Mouse (Mus musculus): ENCODE results near the gene Zfp319. TPM values are rescaled to one million over a fixed set of nuclear protein-coding genes. Genes with fewer than 3 reads are reported as not detected.

The Zfp319 gene
- polyA plus RNA-seq, 1 experiment from 2014 or later: 6.2 TPM

DNA sequence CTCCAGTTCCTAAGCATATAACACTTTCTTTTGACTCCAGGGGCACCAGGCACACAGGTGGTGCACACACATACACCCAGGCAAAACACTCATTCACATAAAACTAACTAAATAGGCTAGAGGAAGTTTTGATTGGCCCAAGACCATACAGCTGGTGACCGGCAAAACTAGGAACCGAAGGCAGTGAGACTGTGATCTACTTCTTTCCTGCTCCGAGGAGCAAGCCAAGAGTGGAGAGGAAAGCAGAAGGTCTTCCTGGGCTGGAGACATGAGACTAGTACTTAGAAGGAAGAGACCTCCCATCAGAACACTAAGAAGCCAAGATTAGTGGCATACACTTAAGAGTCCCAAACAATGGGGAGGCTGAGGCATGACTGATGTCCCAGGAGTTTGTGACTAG lies 8.5 kb downstream of the Zfp319 start:
- Histone ChIP-seq H3K4me3 (replicated peaks) (no peak overlapping the region), H3K36me3 (peaks cover 37% of the 10 kb centered on the region), H3K4me1 (0 out of 2 replicates have a peak, but pooled peaks cover 19% of the 10 kb centered on the region), H3K27ac (no peak overlapping the region), H3K9ac (no peak overlapping the region), H3K4me2 (no peak overlapping the region), H3K9me3 (no peaks in the 10 kb centered on the region), H3K27me3 (replicated peaks) (no peaks in the 10 kb centered on the region)
- WGBS: 82% methylated on average over 3 of the region's 3 CpGs
- ATAC-seq (ENCODE audit: insufficient read depth, low FRiP score, low read depth): no peak

DNA sequence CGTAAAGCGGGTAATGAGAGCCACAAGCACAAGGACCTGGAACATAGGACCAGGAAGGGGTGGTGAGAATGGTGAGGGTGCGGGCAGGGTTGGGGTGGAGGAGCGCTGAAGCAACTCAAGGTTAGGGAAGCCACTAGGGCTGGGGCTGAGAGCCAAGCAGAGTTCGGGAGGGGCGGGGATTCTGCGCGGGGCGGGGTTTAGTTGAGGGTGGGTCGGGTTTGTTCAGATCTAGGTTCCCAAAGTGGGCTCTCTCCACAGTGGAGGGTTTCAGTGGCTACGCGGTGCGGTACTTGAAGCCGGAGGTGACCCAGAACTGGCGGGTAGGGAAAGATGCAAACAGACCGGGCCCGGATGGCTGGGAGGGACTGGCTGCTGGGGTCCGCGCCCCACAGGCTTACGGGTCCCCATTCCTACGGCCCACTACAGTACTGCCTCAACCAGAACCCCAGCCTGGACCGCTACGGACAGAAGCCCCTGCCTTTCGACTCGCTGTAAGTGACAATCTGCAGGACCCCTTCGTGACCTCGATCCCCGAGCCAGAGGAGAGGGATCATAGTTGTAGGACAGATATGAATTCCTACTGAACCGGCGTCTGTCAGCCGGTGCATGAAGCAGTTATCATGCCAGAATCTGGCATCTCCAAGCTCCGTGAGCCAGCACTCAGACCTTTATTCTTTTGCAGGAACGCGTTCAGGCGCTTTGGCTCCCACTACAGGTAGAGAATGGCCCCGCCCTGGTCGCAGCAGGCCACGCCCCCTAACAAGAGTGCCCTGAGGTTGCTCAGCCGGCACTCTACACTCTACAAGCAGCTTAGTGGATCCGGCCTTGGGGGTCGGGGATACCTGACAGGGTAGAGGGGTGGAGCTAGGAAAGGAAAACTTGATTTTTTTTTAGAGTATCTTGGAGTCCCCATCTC lies 11.3 kb downstream of the Zfp319 start:
- H3K27ac ChIP-seq: no peak overlapping the region

DNA sequence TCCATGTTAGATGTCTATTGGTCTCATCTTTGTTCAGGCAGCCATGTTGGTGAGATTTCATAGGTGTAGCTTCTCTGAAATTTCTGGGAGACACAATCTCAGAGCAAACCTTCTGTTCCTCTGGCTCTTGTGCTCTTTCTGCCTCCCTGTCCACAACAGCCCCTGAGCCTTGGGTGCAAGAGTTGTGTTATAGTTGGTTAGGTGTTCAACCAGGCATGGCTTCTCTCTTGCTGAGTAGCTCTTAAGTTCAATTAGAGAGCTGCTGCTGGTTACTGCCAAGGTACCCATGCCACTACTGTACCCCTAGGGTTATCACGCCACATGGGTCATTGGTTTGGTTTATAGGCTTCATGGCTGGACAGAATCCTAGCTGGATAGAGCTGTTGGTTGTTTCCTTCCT lies 16.4 kb downstream of the Zfp319 start:
- no peak overlapping the region for H3K4me2 ChIP-seq
- no peak overlapping the region for H3K4me3 ChIP-seq (replicated peaks)
- H3K9ac ChIP-seq: no peak overlapping the region
- ATAC-seq (ENCODE audit: insufficient read depth, low FRiP score, low read depth): no peak
- no peaks in the 10 kb centered on the region for H3K27me3 ChIP-seq (replicated peaks)
- H3K9me3 ChIP-seq: no peaks in the 10 kb centered on the region
- H3K36me3 ChIP-seq: no peaks in the 10 kb centered on the region
- WGBS: 94% methylated on average over 1 of the region's 1 CpGs
- 0 out of 2 replicates have a peak, but pooled peaks cover 5% of the 10 kb centered on the region for H3K4me1 ChIP-seq
- H3K27ac ChIP-seq: no peak overlapping the region

More for the DNA sequence above, 11.3 kb downstream of the Zfp319 start:
- WGBS: 2% methylated on average over 41 of the region's 41 CpGs
- Histone ChIP-seq H3K9ac (0 out of 2 replicates have a peak overlapping the region, but pooled peaks have one; percentile 11), H3K27me3 (replicated peaks) (no peaks in the 10 kb centered on the region), H3K4me2 (peak overlapping the region; percentile 97), H3K4me3 (replicated peaks) (peak overlapping the region; percentile 44), H3K9me3 (no peaks in the 10 kb centered on the region), H3K4me1 (0 out of 2 replicates have a peak, but pooled peaks cover 13% of the 10 kb centered on the region), H3K36me3 (peaks cover 16% of the 10 kb centered on the region)
- peak; percentile 86 for ATAC-seq (ENCODE audit: insufficient read depth, low FRiP score, low read depth)

DNA sequence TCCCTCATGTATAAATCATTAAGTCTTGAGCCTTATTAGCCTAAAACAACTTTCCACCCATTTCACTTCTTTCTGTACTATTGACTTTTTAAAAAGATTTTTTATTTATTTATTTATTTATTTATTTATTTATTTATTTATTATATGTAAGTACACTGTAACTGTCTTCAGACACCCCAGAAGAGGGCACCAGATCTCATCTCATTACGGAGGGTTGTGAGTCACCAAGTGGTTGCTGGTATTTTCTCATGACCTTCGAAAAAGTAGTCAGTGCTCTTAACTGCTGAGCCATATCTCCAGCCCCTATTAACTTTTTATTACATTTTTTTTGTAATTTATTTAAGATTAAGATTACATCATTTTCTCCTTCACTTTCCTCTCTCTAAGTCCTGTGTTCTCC lies 17.0 kb downstream of the Zfp319 start:
- Histone ChIP-seq H3K27ac (no peak overlapping the region), H3K27me3 (replicated peaks) (no peaks in the 10 kb centered on the region), H3K4me1 (no peaks in the 10 kb centered on the region), H3K9ac (no peak overlapping the region), H3K4me3 (replicated peaks) (no peak overlapping the region), H3K9me3 (no peaks in the 10 kb centered on the region), H3K4me2 (no peak overlapping the region), H3K36me3 (no peaks in the 10 kb centered on the region)
- no peak for ATAC-seq (ENCODE audit: insufficient read depth, low FRiP score, low read depth)
- 76% methylated on average over 2 of the region's 2 CpGs for WGBS

DNA sequence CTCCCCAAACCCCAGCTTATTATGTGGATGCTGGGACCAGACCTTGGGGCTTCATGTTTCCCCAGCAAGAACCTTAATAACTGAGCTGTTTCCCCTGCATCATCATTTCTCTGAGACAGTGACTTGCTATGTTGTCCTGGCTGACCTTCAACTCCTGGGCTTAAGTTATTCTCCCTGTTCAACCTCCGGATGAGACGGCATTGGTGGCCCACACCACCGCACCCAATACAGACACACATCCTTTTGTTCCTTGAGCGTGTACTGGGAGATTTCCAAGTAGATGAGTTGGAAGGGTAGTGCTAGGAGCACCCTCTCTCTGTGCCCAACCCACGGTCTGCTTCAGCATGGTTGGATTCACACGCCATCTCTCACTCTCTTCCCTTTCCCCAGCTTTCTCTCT lies 17.9 kb downstream of the Zfp319 start:
- no peak overlapping the region for H3K9ac ChIP-seq
- no peaks in the 10 kb centered on the region for H3K27me3 ChIP-seq (replicated peaks)
- 82% methylated on average over 6 of the region's 6 CpGs for WGBS
- no peaks in the 10 kb centered on the region for H3K36me3 ChIP-seq
- no peaks in the 10 kb centered on the region for H3K9me3 ChIP-seq
- no peaks in the 10 kb centered on the region for H3K4me1 ChIP-seq
- no peak for ATAC-seq (ENCODE audit: insufficient read depth, low FRiP score, low read depth)
- no peak overlapping the region for H3K4me2 ChIP-seq
- H3K27ac ChIP-seq: no peak overlapping the region
- no peak overlapping the region for H3K4me3 ChIP-seq (replicated peaks)

DNA sequence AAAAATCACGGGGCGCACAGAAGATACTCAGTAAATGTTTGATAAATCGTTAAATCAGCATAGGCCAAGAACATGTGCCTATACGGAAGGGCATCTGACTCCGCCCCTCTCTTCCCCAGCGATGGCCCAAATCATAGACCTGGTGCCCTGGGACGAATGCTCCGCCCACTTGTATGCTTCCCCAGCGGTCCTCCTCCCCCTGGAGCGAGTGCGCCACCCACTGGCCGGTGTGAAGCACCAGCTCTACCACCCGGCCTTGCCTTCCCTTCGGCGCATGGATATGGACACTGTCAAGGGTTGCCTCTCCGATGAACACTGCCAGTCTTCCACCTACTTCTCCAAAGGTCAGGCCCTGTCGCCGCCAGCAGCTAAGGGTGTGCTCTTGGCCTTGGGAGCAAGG lies 18.9 kb downstream of the Zfp319 start:
- no peaks in the 10 kb centered on the region for H3K9me3 ChIP-seq
- H3K27me3 ChIP-seq (replicated peaks): no peaks in the 10 kb centered on the region
- ATAC-seq (ENCODE audit: insufficient read depth, low FRiP score, low read depth): no peak
- H3K4me2 ChIP-seq: no peak overlapping the region
- H3K4me3 ChIP-seq (replicated peaks): no peak overlapping the region
- no peaks in the 10 kb centered on the region for H3K4me1 ChIP-seq
- H3K36me3 ChIP-seq: no peaks in the 10 kb centered on the region
- H3K27ac ChIP-seq: no peak overlapping the region
- WGBS: 63% methylated on average over 18 of the region's 18 CpGs
- no peak overlapping the region for H3K9ac ChIP-seq

DNA sequence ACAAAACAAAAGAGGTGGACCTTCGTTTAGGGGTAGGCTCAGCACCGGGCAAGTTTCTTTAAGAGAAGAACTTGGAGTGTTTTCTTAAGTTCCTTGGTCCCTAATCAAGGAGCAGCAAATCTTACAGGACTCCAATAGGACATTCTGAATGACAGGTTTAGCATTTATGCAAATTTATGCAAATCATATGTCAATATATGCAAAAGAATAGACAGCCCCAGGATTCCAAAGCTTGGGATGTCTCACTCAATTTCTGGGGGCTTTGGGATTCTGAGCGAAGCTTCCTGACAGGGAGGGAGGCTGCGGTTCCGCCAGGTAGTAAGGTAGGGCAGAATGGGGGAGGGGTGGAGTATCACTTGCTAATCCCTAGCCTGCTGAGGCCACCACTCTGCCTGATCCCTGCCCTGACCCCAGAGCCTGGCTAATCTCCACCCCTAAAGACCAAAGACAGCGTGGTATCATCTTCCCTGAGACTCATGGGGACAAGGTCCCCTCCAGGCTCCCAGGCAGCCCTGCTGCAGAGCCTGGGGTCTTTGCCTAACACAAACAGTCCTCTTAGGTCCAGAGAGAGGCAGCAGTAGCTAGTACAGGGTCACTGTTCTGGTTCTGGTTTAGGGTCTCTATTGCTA lies 21.3 kb downstream of the Zfp319 start, which contains the start of gene Tepp:
Gene Tepp (plus strand): TSS at position 225 of the 629 bp plus-strand sequence.
- Histone ChIP-seq H3K4me1 (no peaks in the 10 kb centered on the region), H3K4me3 (replicated peaks) (no peak within 1 kb of the TSS), H3K27me3 (replicated peaks) (no peaks in the 10 kb centered on the region), H3K9me3 (no peaks in the 10 kb centered on the region), H3K27ac (no peak within 1 kb of the TSS), H3K4me2 (no peak within 1 kb of the TSS), H3K9ac (no peak within 1 kb of the TSS), H3K36me3 (no peaks in the 10 kb centered on the region)
- 40% methylated on average over 6 of the region's 6 CpGs for WGBS
- ATAC-seq (ENCODE audit: insufficient read depth, low FRiP score, low read depth): no peak

DNA sequence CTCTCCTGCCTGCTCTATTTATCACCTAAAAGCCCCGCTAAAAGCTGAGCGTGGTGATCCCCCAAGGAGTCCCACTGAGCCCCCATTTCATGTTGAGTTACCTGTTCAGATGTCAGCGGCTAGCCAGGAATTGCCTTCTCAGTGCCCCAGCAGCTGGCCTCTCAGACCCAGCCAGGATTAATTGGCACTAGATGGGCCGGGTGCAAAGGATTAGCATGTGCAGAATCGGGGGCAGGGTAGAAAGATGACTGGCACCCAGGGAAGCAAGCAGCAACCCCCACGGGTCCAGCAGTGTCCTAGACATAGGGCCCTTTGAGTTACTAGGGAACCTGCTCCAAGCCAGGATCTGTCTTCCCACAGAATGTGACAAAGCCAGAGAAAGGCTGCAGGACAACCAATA lies 25.3 kb downstream of the Zfp319 start, which contains the start of gene Cngb1:
Gene Cngb1 (minus strand): TSS at position 155 of the 400 bp plus-strand sequence.
- Histone ChIP-seq H3K4me1 (no peaks in the 10 kb centered on the region), H3K4me3 (replicated peaks) (no peak within 1 kb of the TSS), H3K27me3 (replicated peaks) (no peaks in the 10 kb centered on the region), H3K27ac (0 out of 2 replicates have a peak within 1 kb of the TSS, but pooled peaks have one; percentile 11), H3K36me3 (no peaks in the 10 kb centered on the region), H3K9ac (no peak within 1 kb of the TSS), H3K9me3 (no peaks in the 10 kb centered on the region), H3K4me2 (no peak within 1 kb of the TSS)
- 40% methylated on average over 6 of the region's 6 CpGs for WGBS
- no peak for ATAC-seq (ENCODE audit: insufficient read depth, low FRiP score, low read depth)

DNA sequence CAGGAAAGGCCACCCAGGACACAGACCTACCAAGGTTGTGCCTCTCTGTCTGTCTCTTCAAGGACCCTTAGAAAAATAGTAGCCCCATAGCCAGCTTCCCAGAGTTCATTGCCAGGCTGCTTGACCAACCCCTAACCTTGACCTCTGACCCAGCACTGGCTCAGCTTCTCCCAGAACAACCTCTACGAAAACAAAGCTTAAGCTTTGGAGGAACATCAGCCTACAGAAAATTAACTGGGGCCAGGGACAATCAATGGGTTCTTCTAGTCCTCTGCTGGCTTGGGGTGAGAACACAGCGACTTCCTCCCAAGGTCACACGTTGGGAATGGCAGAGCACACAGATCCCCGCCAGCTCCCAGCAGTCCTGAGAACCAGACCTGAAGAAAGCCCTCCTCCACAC lies 26.2 kb downstream of the Zfp319 start:
- Histone ChIP-seq H3K27me3 (replicated peaks) (no peaks in the 10 kb centered on the region), H3K4me2 (no peak overlapping the region), H3K4me3 (replicated peaks) (no peak overlapping the region), H3K27ac (no peak overlapping the region), H3K9me3 (no peaks in the 10 kb centered on the region), H3K36me3 (no peaks in the 10 kb centered on the region), H3K4me1 (no peaks in the 10 kb centered on the region), H3K9ac (no peak overlapping the region)
- WGBS: 56% methylated on average over 4 of the region's 4 CpGs
- 0 out of 2 replicates have a peak, but pooled peaks have one; percentile 37 for ATAC-seq (ENCODE audit: insufficient read depth, low FRiP score, low read depth)

DNA sequence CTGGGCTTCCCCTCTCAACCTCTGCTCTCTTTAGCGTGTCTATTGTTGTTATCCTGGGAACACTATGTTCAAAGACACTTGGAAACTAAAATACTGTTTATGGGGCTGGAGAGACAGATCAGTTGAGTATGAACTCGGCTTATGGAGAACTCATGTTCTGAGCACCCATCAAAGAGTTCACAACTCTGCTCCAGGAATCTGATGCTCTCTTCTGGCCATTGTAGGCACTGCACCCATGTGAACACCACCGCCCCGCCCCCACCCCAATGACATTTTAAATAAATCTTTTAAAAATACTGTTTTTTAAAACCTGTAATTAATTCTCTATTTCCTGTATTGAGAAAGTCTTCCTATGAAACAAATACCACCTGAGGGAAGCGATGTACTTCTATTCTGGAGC lies 29.3 kb downstream of the Zfp319 start:
- no peak overlapping the region for H3K27ac ChIP-seq
- no peak overlapping the region for H3K9ac ChIP-seq
- no peak overlapping the region for H3K4me3 ChIP-seq (replicated peaks)
- no peaks in the 10 kb centered on the region for H3K9me3 ChIP-seq
- no peaks in the 10 kb centered on the region for H3K27me3 ChIP-seq (replicated peaks)
- no peaks in the 10 kb centered on the region for H3K4me1 ChIP-seq
- 19% methylated on average over 5 of the region's 5 CpGs for WGBS
- ATAC-seq (ENCODE audit: insufficient read depth, low FRiP score, low read depth): no peak
- H3K36me3 ChIP-seq: no peaks in the 10 kb centered on the region
- H3K4me2 ChIP-seq: no peak overlapping the region

DNA sequence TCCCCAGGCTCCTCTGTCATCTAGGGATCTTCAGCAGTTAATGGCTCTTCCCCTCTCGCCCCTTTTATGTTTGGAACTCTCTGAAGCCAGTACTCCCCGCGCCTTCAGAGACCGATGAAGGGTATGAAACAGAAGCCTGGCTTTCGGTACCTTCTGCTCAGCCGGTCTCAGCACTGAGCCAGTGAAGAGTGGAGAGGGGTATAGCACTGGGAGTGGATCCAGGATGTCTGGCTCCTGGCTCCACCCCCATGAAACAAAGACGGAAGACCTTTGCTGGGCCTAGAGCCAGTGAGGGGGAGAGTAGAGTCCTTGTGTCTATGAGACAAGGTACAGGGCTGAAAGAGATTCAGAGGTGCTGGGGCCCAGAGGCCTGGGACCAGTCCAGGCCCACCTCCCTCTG lies 37.9 kb downstream of the Zfp319 start:
- 53% methylated on average over 7 of the region's 7 CpGs for WGBS
- Histone ChIP-seq H3K27ac (peak overlapping the region; percentile 69), H3K9me3 (no peaks in the 10 kb centered on the region), H3K27me3 (replicated peaks) (no peaks in the 10 kb centered on the region), H3K4me2 (peak overlapping the region; percentile 35; the same call in 1 of the 2 replicates), H3K4me1 (peaks cover 5% of the 10 kb centered on the region; the same call in 1 of the 2 replicates), H3K4me3 (replicated peaks) (peak overlapping the region; percentile 11; the same call in 1 of the 2 replicates), H3K36me3 (no peaks in the 10 kb centered on the region), H3K9ac (no peak overlapping the region)
- ATAC-seq (ENCODE audit: insufficient read depth, low FRiP score, low read depth): peak; percentile 20; the same call in 1 of the 2 replicates

DNA sequence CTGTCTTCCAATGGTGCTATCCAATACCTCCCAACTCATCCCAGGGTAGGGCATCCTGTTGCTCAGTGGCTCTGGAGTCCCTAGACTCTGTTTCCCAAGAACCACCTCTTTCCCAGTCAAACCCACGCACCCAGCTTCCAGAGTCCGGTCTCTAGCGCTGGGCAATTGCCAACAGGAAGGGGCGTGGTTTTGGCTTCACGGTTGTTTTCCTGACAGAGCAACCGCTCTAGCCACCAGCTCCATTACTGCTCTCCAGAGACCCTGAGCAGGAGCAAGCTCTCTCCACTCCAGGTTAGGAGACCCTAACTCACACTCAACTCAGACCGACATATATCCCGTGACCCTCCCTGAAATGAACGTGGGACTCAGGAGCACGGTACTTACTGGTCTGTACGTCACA lies 38.6 kb downstream of the Zfp319 start:
- Histone ChIP-seq H3K4me2 (peak overlapping the region; percentile 35; the same call in 1 of the 2 replicates), H3K4me3 (replicated peaks) (no peak overlapping the region), H3K9ac (no peak overlapping the region), H3K27me3 (replicated peaks) (no peaks in the 10 kb centered on the region), H3K27ac (no peak overlapping the region), H3K9me3 (no peaks in the 10 kb centered on the region), H3K4me1 (peaks cover 5% of the 10 kb centered on the region; the same call in 1 of the 2 replicates), H3K36me3 (no peaks in the 10 kb centered on the region)
- ATAC-seq (ENCODE audit: insufficient read depth, low FRiP score, low read depth): no peak
- WGBS: 67% methylated on average over 11 of the region's 11 CpGs
